Mouse (Mus musculus): ENCODE data around the gene Gm45717.

- no peak for TF ChIP-seq CTCF (IDR thresholded peaks at IDR 0.05; ENCODE audit: low read depth, low read length)
- no peak for TF ChIP-seq TAL1 (conservative IDR thresholded peaks at IDR 0.05; ENCODE audit: low read depth, low read length)
- no peak for TF ChIP-seq POLR2AphosphoS5 (IDR thresholded peaks at IDR 0.05; ENCODE audit: insufficient replicate concordance, low read depth, low read length)
- TF ChIP-seq GATA2 (IDR thresholded peaks at IDR 0.05; ENCODE audit: borderline replicate concordance, low read depth, low read length): no peak
- TF ChIP-seq GATA1 (IDR thresholded peaks at IDR 0.05; ENCODE audit: borderline replicate concordance, low read length): no peak
These were observed 53.5 kb downstream of the Gm45717 start for GRCm38 (mm10) chr7:140902036-140902875.
